Mouse (Mus musculus) MEL (cell line): ENCODE data around the gene Tff3. TPM values are rescaled to one million over a fixed set of nuclear protein-coding genes. Genes with fewer than 3 reads are reported as not detected.

Experiments
- DNase-seq: peaks from one replicate; pipeline ENCODE4 v3.0.0; 2011; ENCODE audit warnings: low read depth, low spot score
- H3K27ac ChIP-seq: 2 replicates; pipeline ENCODE4 v1.5.1; 2012; ENCODE audit warnings: low read depth, mild to moderate bottlenecking, control low read depth, low read length, moderate library complexity; ENCODE audit not compliant: control insufficient read depth
- H3K27me3 ChIP-seq, 2 experiments: fragments of 150-350 bp in 1 of 2; sonication (generic) in 1 of 2; 2 replicates each; pipeline ENCODE4 v1.6.1; 2012; ENCODE audit warnings: low read length in 2 of 2, mild to moderate bottlenecking in 2 of 2, improper control_type of control experiment in 1 of 2, moderate library complexity in 1 of 2; ENCODE audit not compliant: insufficient read depth in 2 of 2, control insufficient read depth in 1 of 2
- H3K36me3 ChIP-seq, 2 experiments: 2 replicates each; pipeline ENCODE4 v1.6.1; 2012 to 2014; ENCODE audit warnings: low read length in 2 of 2, improper control_type of control experiment in 1 of 2, inconsistent platforms in 1 of 2, mild to moderate bottlenecking in 1 of 2; ENCODE audit not compliant: insufficient read depth in 2 of 2, control insufficient read depth in 1 of 2
- H3K4me1 ChIP-seq, 2 experiments: fragments of 150-350 bp in 1 of 2; sonication (generic) in 1 of 2; 2 replicates each; pipeline ENCODE4 v1.6.1; 2012; ENCODE audit warnings: low read length in 2 of 2, improper control_type of control experiment in 1 of 2, mild to moderate bottlenecking in 1 of 2; ENCODE audit not compliant: insufficient read depth in 2 of 2, control insufficient read depth in 1 of 2
- H3K4me3 ChIP-seq, 2 experiments: fragments of 150-350 bp in 1 of 2; sonication (generic) in 1 of 2; 2 replicates each; pipeline ENCODE4 v1.5.1; 2012; ENCODE audit warnings: low read depth in 2 of 2, low read length in 2 of 2, mild to moderate bottlenecking in 2 of 2, moderate library complexity in 2 of 2, control low read depth in 1 of 2, improper control_type of control experiment in 1 of 2; ENCODE audit not compliant: control insufficient read depth in 1 of 2, insufficient read depth in 1 of 2
- H3K79me2 ChIP-seq: 2 replicates; pipeline ENCODE4 v1.6.1; 2012; ENCODE audit warnings: mild to moderate bottlenecking, low read length, moderate library complexity; ENCODE audit not compliant: control insufficient read depth, poor library complexity, insufficient read depth
- H3K9ac ChIP-seq: 2 replicates; pipeline ENCODE4 v1.6.1; 2012; ENCODE audit warnings: low read depth, mild to moderate bottlenecking, control low read depth, low read length, moderate library complexity; ENCODE audit not compliant: control insufficient read depth, poor library complexity, severe bottlenecking
- H3K9me3 ChIP-seq: fragments of 150-350 bp; sonication (generic); replicated peaks from 2 replicates; pipeline ENCODE4 v1.6.1; 2012; ENCODE audit warnings: mild to moderate bottlenecking, low read length, improper control_type of control experiment, moderate library complexity; ENCODE audit not compliant: insufficient read depth
- BHLHE40 ChIP-seq: IDR thresholded peaks from 2 replicates; pipeline ENCODE4 v1.6.1; 2012; ENCODE audit warnings: low read depth, mild to moderate bottlenecking, inconsistent platforms, low read length, improper control_type of control experiment, borderline replicate concordance
- CTCF ChIP-seq, 3 experiments: IDR thresholded peaks in 2 of 3; conservative IDR thresholded peaks in 1 of 3; 2 replicates each; pipeline ENCODE4 v1.5.1; 2011 to 2012; ENCODE audit warnings: low read length in 3 of 3, low read depth in 2 of 3, mild to moderate bottlenecking in 2 of 3, improper control_type of control experiment in 1 of 3, inconsistent platforms in 1 of 3, mixed read lengths in 1 of 3, moderate library complexity in 1 of 3; ENCODE audit not compliant: control insufficient read depth in 1 of 3, insufficient read depth in 1 of 3, poor library complexity in 1 of 3, severe bottlenecking in 1 of 3
- E2F4 ChIP-seq: IDR thresholded peaks from 2 replicates; pipeline ENCODE4 v1.6.1; 2011; ENCODE audit warnings: low read depth, low read length, improper control_type of control experiment, borderline replicate concordance
- EP300 ChIP-seq, 2 experiments: IDR thresholded peaks; 2 replicates each; pipeline ENCODE4 v1.6.1; 2011; ENCODE audit warnings: improper control_type of control experiment in 2 of 2, low read length in 2 of 2, low read depth in 1 of 2, mild to moderate bottlenecking in 1 of 2
- ETS1 ChIP-seq: IDR thresholded peaks from 2 replicates; pipeline ENCODE4 v1.6.1; 2012; ENCODE audit warnings: low read depth, mild to moderate bottlenecking, inconsistent platforms, low read length, improper control_type of control experiment, moderate library complexity
- GATA1 ChIP-seq: IDR thresholded peaks from 2 replicates; pipeline ENCODE4 v1.6.1; 2011; ENCODE audit warnings: low read depth, low read length, improper control_type of control experiment
- HCFC1 ChIP-seq: IDR thresholded peaks from 2 replicates; pipeline ENCODE4 v1.6.1; 2012; ENCODE audit warnings: low read depth, mild to moderate bottlenecking, inconsistent platforms, low read length, improper control_type of control experiment, moderate library complexity
- KAT2A ChIP-seq: conservative IDR thresholded peaks from 2 replicates; pipeline ENCODE4 v1.6.1; 2012; ENCODE audit warnings: low read depth, low read length, improper control_type of control experiment, inconsistent platforms
- MXI1 ChIP-seq: IDR thresholded peaks from 2 replicates; pipeline ENCODE4 v1.6.1; 2011; ENCODE audit warnings: mild to moderate bottlenecking, low read depth, low read length, improper control_type of control experiment
- MYB ChIP-seq: IDR thresholded peaks from 2 replicates; pipeline ENCODE4 v1.6.1; 2011; ENCODE audit warnings: mild to moderate bottlenecking, low read depth, low read length, improper control_type of control experiment
- NRF1 ChIP-seq: IDR thresholded peaks from 2 replicates; pipeline ENCODE4 v1.6.1; 2014; ENCODE audit warnings: low read depth, mild to moderate bottlenecking, inconsistent platforms, low read length, improper control_type of control experiment, moderate library complexity; ENCODE audit not compliant: poor library complexity, insufficient read depth, severe bottlenecking
- POLR2AphosphoS2 ChIP-seq: IDR thresholded peaks from 2 replicates; pipeline ENCODE4 v1.6.1; 2011; ENCODE audit warnings: low read length, improper control_type of control experiment
- RAD21 ChIP-seq: IDR thresholded peaks from 2 replicates; pipeline ENCODE4 v1.6.1; 2011; ENCODE audit warnings: mild to moderate bottlenecking, low read depth, low read length, improper control_type of control experiment
- RCOR1 ChIP-seq: IDR thresholded peaks from 2 replicates; pipeline ENCODE4 v1.6.1; 2012; ENCODE audit warnings: low read depth, mild to moderate bottlenecking, inconsistent platforms, low read length, improper control_type of control experiment
- SIN3A ChIP-seq: IDR thresholded peaks from 2 replicates; pipeline ENCODE4 v1.6.1; 2012; ENCODE audit warnings: low read length, improper control_type of control experiment, inconsistent platforms
- SMC3 ChIP-seq: IDR thresholded peaks from 2 replicates; pipeline ENCODE4 v1.6.1; 2011; ENCODE audit warnings: low read depth, low read length, improper control_type of control experiment
- TAL1 ChIP-seq: IDR thresholded peaks from 2 replicates; pipeline ENCODE4 v1.6.1; 2012; ENCODE audit warnings: mild to moderate bottlenecking, inconsistent platforms, low read length, moderate library complexity, mixed read lengths
- TCF12 ChIP-seq: IDR thresholded peaks from 2 replicates; pipeline ENCODE4 v1.6.1; 2014; ENCODE audit warnings: low read depth, mild to moderate bottlenecking, inconsistent platforms, low read length, improper control_type of control experiment, moderate library complexity
- UBTF ChIP-seq: IDR thresholded peaks from 2 replicates; pipeline ENCODE4 v1.6.1; 2012; ENCODE audit warnings: low read depth, mild to moderate bottlenecking, inconsistent platforms, low read length, improper control_type of control experiment, moderate library complexity, borderline replicate concordance; ENCODE audit not compliant: insufficient read depth
- USF2 ChIP-seq, 2 experiments: IDR thresholded peaks; 2 replicates each; pipeline ENCODE4 v1.6.1; 2011 to 2012; ENCODE audit warnings: improper control_type of control experiment in 2 of 2, low read length in 2 of 2, borderline replicate concordance in 1 of 2, inconsistent platforms in 1 of 2, low read depth in 1 of 2, mild to moderate bottlenecking in 1 of 2; ENCODE audit not compliant: insufficient read depth in 1 of 2
- ZNF384 ChIP-seq: IDR thresholded peaks from 2 replicates; pipeline ENCODE4 v1.6.1; 2012; ENCODE audit warnings: low read depth, mild to moderate bottlenecking, inconsistent platforms, low read length, improper control_type of control experiment
- polyA plus RNA-seq, 2 experiments: library from polyadenylated mRNA; stranded (reverse) in 1 of 2; unstranded in 1 of 2; fragments of >175 nt in 1 of 2; fragments of >200 nt in 1 of 2; gene quantifications; 2 replicates each; pipeline versions ENCODE4 v1.2.1 to v1.2.4; 2012; ENCODE audit warnings: low replicate concordance in 2 of 2, low read depth in 1 of 2; ENCODE audit not compliant: insufficient read length in 2 of 2, insufficient read depth in 1 of 2, missing spikeins in 1 of 2
- total RNA-seq: library from RNA; depleted of rRNA; stranded (reverse); fragments of 300-350 nt; gene quantifications from 2 replicates; pipeline ENCODE4 v1.2.3, GENCODE M21; 2012

Tff3 gene
- total and polyA plus RNA-seq, 3 experiments = not detected

GRCm38 (mm10) chr17:31165127-31165526 is 35.7 kb upstream of the Tff3 start, which contains the start of gene Tff1:
Gene Tff1 (minus strand): TSS chr17:31165277.
- no peaks in the 10 kb centered on the region for H3K9me3 ChIP-seq
- TF ChIP-seq POLR2AphosphoS2 = no peak
- TF ChIP-seq E2F4 = no peak
- TF ChIP-seq TCF12 = no peak
- no peak for TF ChIP-seq EP300 (IDR thresholded peaks at IDR 0.05; ENCODE audit: low read depth in 1 of 2, low read length in 2 of 2)
- no peak for TF ChIP-seq RCOR1
- no peak for TF ChIP-seq BHLHE40
- no peak for TF ChIP-seq ZNF384
- no peak for TF ChIP-seq NRF1
- no peak for TF ChIP-seq SMC3
- no peak for TF ChIP-seq MXI1
- no peak for TF ChIP-seq RAD21
- no peak for TF ChIP-seq MYB
- TF ChIP-seq HCFC1 = no peak
- TF ChIP-seq KAT2A = no peak
- TF ChIP-seq GATA1 = no peak
- no peak for TF ChIP-seq USF2 (IDR thresholded peaks at IDR 0.05; ENCODE audit: borderline replicate concordance in 1 of 2, insufficient read depth in 1 of 2, low read depth in 1 of 2, low read length in 2 of 2)
- no peak for TF ChIP-seq CTCF (IDR thresholded peaks at IDR 0.05 in 2 of 3, conservative IDR thresholded peaks at IDR 0.05 in 1 of 3; ENCODE audit: control insufficient read depth in 1 of 3, insufficient read depth in 1 of 3, low read depth in 2 of 3, low read length in 3 of 3, poor library complexity in 1 of 3, severe bottlenecking in 1 of 3)
- no peak for TF ChIP-seq SIN3A
- H3K36me3 ChIP-seq = no peaks in the 10 kb centered on the region
- no peak for DNase-seq
- H3K9ac ChIP-seq = no peak within 1 kb of the TSS
- no peaks in the 10 kb centered on the region for H3K79me2 ChIP-seq
- H3K4me1 ChIP-seq = no peaks in the 10 kb centered on the region
- no peak within 1 kb of the TSS for H3K27ac ChIP-seq
- peaks cover 0 to 4% of the 10 kb centered on the region in 2 experiments; a peak in 3 of 4 replicates for H3K27me3 ChIP-seq
- H3K4me3 ChIP-seq = no peak within 1 kb of the TSS

- Histone ChIP-seq H3K4me1 (no peaks in the 10 kb centered on the region), H3K9ac (no peak overlapping the region), H3K27me3 (peaks cover 0 to 4% of the 10 kb centered on the region in 2 experiments; a peak in 3 of 4 replicates), H3K9me3 (no peaks in the 10 kb centered on the region), H3K36me3 (no peaks in the 10 kb centered on the region), H3K79me2 (no peaks in the 10 kb centered on the region), H3K27ac (no peak overlapping the region), H3K4me3 (no peak overlapping the region)
- TF ChIP-seq TAL1 = no peak
- TF ChIP-seq SMC3 = no peak
- no peak for TF ChIP-seq UBTF
- TF ChIP-seq MYB = no peak
- no peak for TF ChIP-seq ETS1
- TF ChIP-seq GATA1 = no peak
- TF ChIP-seq MXI1 = no peak
- no peak for TF ChIP-seq HCFC1
- TF ChIP-seq POLR2AphosphoS2 = no peak
- no peak for TF ChIP-seq EP300 (IDR thresholded peaks at IDR 0.05; ENCODE audit: low read depth in 1 of 2, low read length in 2 of 2)
- TF ChIP-seq E2F4 = no peak
- TF ChIP-seq KAT2A = no peak
- TF ChIP-seq, all 39 proteins: peak for 0
- no peak for DNase-seq
Observed at GRCm38 (mm10) chr17:31163821-31164220, 34.4 kb upstream of the Tff3 start.
